Mouse (Mus musculus): ENCODE measurements around the gene Chad.

DNA sequence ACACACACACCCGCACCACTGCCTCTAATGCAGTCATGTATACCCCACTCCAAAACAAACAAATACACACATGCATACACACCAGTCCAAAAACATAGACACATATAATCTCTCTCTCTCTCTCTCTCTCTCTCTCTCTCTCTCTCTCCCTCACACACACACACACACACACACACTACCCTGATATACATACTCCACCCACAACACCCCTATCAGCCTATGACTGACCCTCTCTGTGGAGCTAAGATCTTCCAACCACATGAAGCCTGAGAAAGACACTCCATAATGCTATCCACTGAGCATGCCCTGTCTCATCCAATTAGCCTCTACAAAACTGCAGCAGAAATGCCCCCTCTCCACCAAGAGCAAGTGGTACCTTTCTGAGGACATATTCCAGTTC is 7.0 kb downstream of the Chad start:
- TF ChIP-seq POLR2AphosphoS2 (IDR thresholded peaks at IDR 0.05; ENCODE audit: insufficient read length, low read depth) (no peak), POLR2A (IDR thresholded peaks at IDR 0.05; ENCODE audit: insufficient read length, low read depth) (no peak)

All from myocyte (in vitro differentiated cells).